Mouse (Mus musculus) MEL (cell line): ENCODE measurements around the gene Scamp1. TPM values are rescaled to one million over a fixed set of nuclear protein-coding genes. Genes with fewer than 3 reads are reported as not detected.

Experiments
- DNase-seq: peaks from one replicate; pipeline ENCODE4 v3.0.0; 2011; ENCODE audit warnings: low read depth, low spot score
- H3K27ac ChIP-seq: 2 replicates; pipeline ENCODE4 v1.5.1; 2012; ENCODE audit warnings: low read depth, mild to moderate bottlenecking, control low read depth, low read length, moderate library complexity; ENCODE audit not compliant: control insufficient read depth
- H3K27me3 ChIP-seq, 2 experiments: fragments of 150-350 bp in 1 of 2; sonication (generic) in 1 of 2; 2 replicates each; pipeline ENCODE4 v1.6.1; 2012; ENCODE audit warnings: low read length in 2 of 2, mild to moderate bottlenecking in 2 of 2, improper control_type of control experiment in 1 of 2, moderate library complexity in 1 of 2; ENCODE audit not compliant: insufficient read depth in 2 of 2, control insufficient read depth in 1 of 2
- H3K36me3 ChIP-seq, 2 experiments: 2 replicates each; pipeline ENCODE4 v1.6.1; 2012 to 2014; ENCODE audit warnings: low read length in 2 of 2, improper control_type of control experiment in 1 of 2, inconsistent platforms in 1 of 2, mild to moderate bottlenecking in 1 of 2; ENCODE audit not compliant: insufficient read depth in 2 of 2, control insufficient read depth in 1 of 2
- H3K4me1 ChIP-seq, 2 experiments: fragments of 150-350 bp in 1 of 2; sonication (generic) in 1 of 2; 2 replicates each; pipeline ENCODE4 v1.6.1; 2012; ENCODE audit warnings: low read length in 2 of 2, improper control_type of control experiment in 1 of 2, mild to moderate bottlenecking in 1 of 2; ENCODE audit not compliant: insufficient read depth in 2 of 2, control insufficient read depth in 1 of 2
- H3K4me3 ChIP-seq, 2 experiments: fragments of 150-350 bp in 1 of 2; sonication (generic) in 1 of 2; 2 replicates each; pipeline ENCODE4 v1.5.1; 2012; ENCODE audit warnings: low read depth in 2 of 2, low read length in 2 of 2, mild to moderate bottlenecking in 2 of 2, moderate library complexity in 2 of 2, control low read depth in 1 of 2, improper control_type of control experiment in 1 of 2; ENCODE audit not compliant: control insufficient read depth in 1 of 2, insufficient read depth in 1 of 2
- H3K79me2 ChIP-seq: 2 replicates; pipeline ENCODE4 v1.6.1; 2012; ENCODE audit warnings: mild to moderate bottlenecking, low read length, moderate library complexity; ENCODE audit not compliant: control insufficient read depth, poor library complexity, insufficient read depth
- H3K9ac ChIP-seq: 2 replicates; pipeline ENCODE4 v1.6.1; 2012; ENCODE audit warnings: low read depth, mild to moderate bottlenecking, control low read depth, low read length, moderate library complexity; ENCODE audit not compliant: control insufficient read depth, poor library complexity, severe bottlenecking
- H3K9me3 ChIP-seq: fragments of 150-350 bp; sonication (generic); replicated peaks from 2 replicates; pipeline ENCODE4 v1.6.1; 2012; ENCODE audit warnings: mild to moderate bottlenecking, low read length, improper control_type of control experiment, moderate library complexity; ENCODE audit not compliant: insufficient read depth
- BHLHE40 ChIP-seq: IDR thresholded peaks from 2 replicates; pipeline ENCODE4 v1.6.1; 2012; ENCODE audit warnings: low read depth, mild to moderate bottlenecking, inconsistent platforms, low read length, improper control_type of control experiment, borderline replicate concordance
- CHD1 ChIP-seq: IDR thresholded peaks from 2 replicates; pipeline ENCODE4 v1.6.1; 2012; ENCODE audit warnings: low read depth, mild to moderate bottlenecking, inconsistent platforms, low read length, improper control_type of control experiment
- CTCF ChIP-seq, 3 experiments: IDR thresholded peaks in 2 of 3; conservative IDR thresholded peaks in 1 of 3; 2 replicates each; pipeline ENCODE4 v1.5.1; 2011 to 2012; ENCODE audit warnings: low read length in 3 of 3, low read depth in 2 of 3, mild to moderate bottlenecking in 2 of 3, improper control_type of control experiment in 1 of 3, inconsistent platforms in 1 of 3, mixed read lengths in 1 of 3, moderate library complexity in 1 of 3; ENCODE audit not compliant: control insufficient read depth in 1 of 3, insufficient read depth in 1 of 3, poor library complexity in 1 of 3, severe bottlenecking in 1 of 3
- E2F4 ChIP-seq: IDR thresholded peaks from 2 replicates; pipeline ENCODE4 v1.6.1; 2011; ENCODE audit warnings: low read depth, low read length, improper control_type of control experiment, borderline replicate concordance
- ELF1 ChIP-seq: IDR thresholded peaks from 2 replicates; pipeline ENCODE4 v1.6.1; 2014; ENCODE audit warnings: low read depth, mild to moderate bottlenecking, inconsistent platforms, low read length, improper control_type of control experiment, moderate library complexity
- EP300 ChIP-seq, 2 experiments: IDR thresholded peaks; 2 replicates each; pipeline ENCODE4 v1.6.1; 2011; ENCODE audit warnings: improper control_type of control experiment in 2 of 2, low read length in 2 of 2, low read depth in 1 of 2, mild to moderate bottlenecking in 1 of 2
- ETS1 ChIP-seq: IDR thresholded peaks from 2 replicates; pipeline ENCODE4 v1.6.1; 2012; ENCODE audit warnings: low read depth, mild to moderate bottlenecking, inconsistent platforms, low read length, improper control_type of control experiment, moderate library complexity
- HCFC1 ChIP-seq: IDR thresholded peaks from 2 replicates; pipeline ENCODE4 v1.6.1; 2012; ENCODE audit warnings: low read depth, mild to moderate bottlenecking, inconsistent platforms, low read length, improper control_type of control experiment, moderate library complexity
- JUND ChIP-seq: IDR thresholded peaks from 2 replicates; pipeline ENCODE4 v1.6.1; 2011; ENCODE audit warnings: low read depth, mild to moderate bottlenecking, improper control_type of control experiment, low read length
- KAT2A ChIP-seq: conservative IDR thresholded peaks from 2 replicates; pipeline ENCODE4 v1.6.1; 2012; ENCODE audit warnings: low read depth, low read length, improper control_type of control experiment, inconsistent platforms
- MAX ChIP-seq: IDR thresholded peaks from 2 replicates; pipeline ENCODE4 v1.6.1; 2011; ENCODE audit warnings: low read length, improper control_type of control experiment
- MAZ ChIP-seq: IDR thresholded peaks from 2 replicates; pipeline ENCODE4 v1.6.1; 2012; ENCODE audit warnings: low read depth, mild to moderate bottlenecking, inconsistent platforms, low read length, improper control_type of control experiment
- MXI1 ChIP-seq: IDR thresholded peaks from 2 replicates; pipeline ENCODE4 v1.6.1; 2011; ENCODE audit warnings: mild to moderate bottlenecking, low read depth, low read length, improper control_type of control experiment
- MYB ChIP-seq: IDR thresholded peaks from 2 replicates; pipeline ENCODE4 v1.6.1; 2011; ENCODE audit warnings: mild to moderate bottlenecking, low read depth, low read length, improper control_type of control experiment
- MYC ChIP-seq: IDR thresholded peaks from 2 replicates; pipeline ENCODE4 v1.6.1; 2011; ENCODE audit warnings: low read depth, mild to moderate bottlenecking, low read length, improper control_type of control experiment, moderate library complexity
- NELFE ChIP-seq: IDR thresholded peaks from 2 replicates; pipeline ENCODE4 v1.6.1; 2011; ENCODE audit warnings: low read depth, low read length, improper control_type of control experiment
- POLR2A ChIP-seq, 2 experiments: IDR thresholded peaks; 2 replicates each; pipeline ENCODE4 v1.6.1; 2011 to 2012; ENCODE audit warnings: low read length in 2 of 2, mild to moderate bottlenecking in 2 of 2, control low read depth in 1 of 2, improper control_type of control experiment in 1 of 2, low read depth in 1 of 2, moderate library complexity in 1 of 2; ENCODE audit not compliant: control insufficient read depth in 1 of 2, insufficient read depth in 1 of 2, poor library complexity in 1 of 2
- POLR2AphosphoS5 ChIP-seq: IDR thresholded peaks from 2 replicates; pipeline ENCODE4 v1.6.1; 2012; ENCODE audit warnings: low read depth, borderline replicate concordance, mild to moderate bottlenecking, inconsistent platforms, low read length, moderate library complexity, mixed read lengths
- RAD21 ChIP-seq: IDR thresholded peaks from 2 replicates; pipeline ENCODE4 v1.6.1; 2011; ENCODE audit warnings: mild to moderate bottlenecking, low read depth, low read length, improper control_type of control experiment
- RCOR1 ChIP-seq: IDR thresholded peaks from 2 replicates; pipeline ENCODE4 v1.6.1; 2012; ENCODE audit warnings: low read depth, mild to moderate bottlenecking, inconsistent platforms, low read length, improper control_type of control experiment
- SIN3A ChIP-seq: IDR thresholded peaks from 2 replicates; pipeline ENCODE4 v1.6.1; 2012; ENCODE audit warnings: low read length, improper control_type of control experiment, inconsistent platforms
- SMC3 ChIP-seq: IDR thresholded peaks from 2 replicates; pipeline ENCODE4 v1.6.1; 2011; ENCODE audit warnings: low read depth, low read length, improper control_type of control experiment
- TAL1 ChIP-seq: IDR thresholded peaks from 2 replicates; pipeline ENCODE4 v1.6.1; 2012; ENCODE audit warnings: mild to moderate bottlenecking, inconsistent platforms, low read length, moderate library complexity, mixed read lengths
- UBTF ChIP-seq: IDR thresholded peaks from 2 replicates; pipeline ENCODE4 v1.6.1; 2012; ENCODE audit warnings: low read depth, mild to moderate bottlenecking, inconsistent platforms, low read length, improper control_type of control experiment, moderate library complexity, borderline replicate concordance; ENCODE audit not compliant: insufficient read depth
- USF1 ChIP-seq: IDR thresholded peaks from 2 replicates; pipeline ENCODE4 v1.6.1; 2014; ENCODE audit warnings: low read depth, mild to moderate bottlenecking, inconsistent platforms, low read length, improper control_type of control experiment, moderate library complexity
- USF2 ChIP-seq, 2 experiments: IDR thresholded peaks; 2 replicates each; pipeline ENCODE4 v1.6.1; 2011 to 2012; ENCODE audit warnings: improper control_type of control experiment in 2 of 2, low read length in 2 of 2, borderline replicate concordance in 1 of 2, inconsistent platforms in 1 of 2, low read depth in 1 of 2, mild to moderate bottlenecking in 1 of 2; ENCODE audit not compliant: insufficient read depth in 1 of 2
- ZC3H11A ChIP-seq: IDR thresholded peaks from 2 replicates; pipeline ENCODE4 v1.6.1; 2012; ENCODE audit warnings: low read depth, mild to moderate bottlenecking, inconsistent platforms, low read length, improper control_type of control experiment
- polyA plus RNA-seq, 2 experiments: library from polyadenylated mRNA; stranded (reverse) in 1 of 2; unstranded in 1 of 2; fragments of >175 nt in 1 of 2; fragments of >200 nt in 1 of 2; gene quantifications; 2 replicates each; pipeline versions ENCODE4 v1.2.1 to v1.2.4; 2012; ENCODE audit warnings: low replicate concordance in 2 of 2, low read depth in 1 of 2; ENCODE audit not compliant: insufficient read length in 2 of 2, insufficient read depth in 1 of 2, missing spikeins in 1 of 2
- total RNA-seq: library from RNA; depleted of rRNA; stranded (reverse); fragments of 300-350 nt; gene quantifications from 2 replicates; pipeline ENCODE4 v1.2.3, GENCODE M21; 2012

Scamp1 gene
- total and polyA plus RNA-seq, 3 experiments = 0.03 TPM; not detected in 2

GRCm38 (mm10) chr13:94178401-94179040, 107.1 kb downstream of the Scamp1 start:
- no peak for DNase-seq
- TF ChIP-seq HCFC1 (no peak), E2F4 (no peak), NELFE (no peak), CTCF (IDR thresholded peaks at IDR 0.05 in 2 of 3, conservative IDR thresholded peaks at IDR 0.05 in 1 of 3; ENCODE audit: control insufficient read depth in 1 of 3, insufficient read depth in 1 of 3, low read depth in 2 of 3, low read length in 3 of 3, poor library complexity in 1 of 3, severe bottlenecking in 1 of 3) (no peak), POLR2AphosphoS5 (no peak), SIN3A (no peak), TAL1 (no peak), UBTF (no peak), JUND (no peak), RAD21 (no peak), CHD1 (no peak), POLR2A (IDR thresholded peaks at IDR 0.05; ENCODE audit: control insufficient read depth in 1 of 2, insufficient read depth in 1 of 2, low read depth in 1 of 2, low read length in 2 of 2, poor library complexity in 1 of 2) (no peak), SMC3 (no peak), RCOR1 (no peak), USF1 (no peak), KAT2A (no peak), USF2 (IDR thresholded peaks at IDR 0.05; ENCODE audit: borderline replicate concordance in 1 of 2, insufficient read depth in 1 of 2, low read depth in 1 of 2, low read length in 2 of 2) (no peak)
- TF ChIP-seq, all 39 proteins: peak for 0
- Histone ChIP-seq H3K4me1 (peaks cover 11 to 26% of the 10 kb centered on the region in 2 experiments), H3K9me3 (no peaks in the 10 kb centered on the region), H3K36me3 (peaks cover 5 to 25% of the 10 kb centered on the region in 2 experiments), H3K9ac (no peak overlapping the region), H3K79me2 (peaks cover 71% of the 10 kb centered on the region), H3K27ac (no peak overlapping the region), H3K27me3 (no peaks in the 10 kb centered on the region), H3K4me3 (no peak overlapping the region)

- Histone ChIP-seq H3K4me1 (peaks cover 22 to 35% of the 10 kb centered on the region in 2 experiments), H3K36me3 (peaks cover 2 to 36% of the 10 kb centered on the region in 2 experiments), H3K27ac (peak overlapping the region; percentile 89; the same call in 1 of the 2 replicates), H3K79me2 (peaks cover 66% of the 10 kb centered on the region), H3K4me3 (peak overlapping the region; percentile 81 to 93)
- peak; percentile 90 for DNase-seq
- TF ChIP-seq ETS1 (no peak), RCOR1 (no peak), ZC3H11A (peak; percentile 29; the same call in 1 of the 2 replicates), NELFE (no peak), RAD21 (peak; percentile 51), MXI1 (peak; percentile 73), MAZ (peak; percentile 55; the same call in 1 of the 2 replicates), MYC (0 out of 2 replicates have a peak, but pooled peaks have one; percentile 43), MAX (0 out of 2 replicates have a peak, but pooled peaks have one; percentile 44), SIN3A (peak; percentile 77), SMC3 (peak; percentile 70), MYB (no peak), EP300 (IDR thresholded peaks at IDR 0.05; ENCODE audit: low read depth in 1 of 2, low read length in 2 of 2) (no peak), BHLHE40 (peak; percentile 36; the same call in 1 of the 2 replicates), CTCF (IDR thresholded peaks at IDR 0.05 in 2 of 3, conservative IDR thresholded peaks at IDR 0.05 in 1 of 3; ENCODE audit: control insufficient read depth in 1 of 3, insufficient read depth in 1 of 3, low read depth in 2 of 3, low read length in 3 of 3, poor library complexity in 1 of 3, severe bottlenecking in 1 of 3) (peak; percentile 74 to 86 (median 77)), ELF1 (0 out of 2 replicates have a peak, but pooled peaks have one; percentile 10)
- TF ChIP-seq, all 39 proteins: peak for 11
- Histone ChIP-seq H3K9ac (peak overlapping the region; percentile 79), H3K9me3 (no peaks in the 10 kb centered on the region), H3K27me3 (no peaks in the 10 kb centered on the region)
These were observed 108.5 kb downstream of the Scamp1 start for GRCm38 (mm10) chr13:94177148-94177547.
